Mouse (Mus musculus): ENCODE measurements around the gene Cd52. TPM values are rescaled to one million over a fixed set of nuclear protein-coding genes. Genes with fewer than 3 reads are reported as not detected.
A peak's percentile ranks its signal among the peaks of the same experiment; 100 is the strongest.

Gene Cd52
- polyA plus RNA-seq, 1 experiment from 2014 or later: 114 TPM

- H3K4me2 ChIP-seq (ENCODE audit: low read depth, low read length): 0 out of 2 replicates have a peak overlapping the region, but pooled peaks have one; percentile 16
- H3K36me3 ChIP-seq (replicated peaks; ENCODE audit: insufficient read depth, low read length): no peaks in the 10 kb centered on the region
- 38% methylated on average over 5 of the region's 5 CpGs for WGBS (ENCODE audit: insufficient replicate concordance)
- H3K27ac ChIP-seq (ENCODE audit: low read depth): peak overlapping the region; percentile 85
- H3K9ac ChIP-seq (replicated peaks): no peak overlapping the region
- no peaks in the 10 kb centered on the region for H3K9me3 ChIP-seq (ENCODE audit: low read length)
- H3K4me1 ChIP-seq (ENCODE audit: insufficient read depth): peaks cover 18% of the 10 kb centered on the region
- no peak overlapping the region for H3K4me3 ChIP-seq (ENCODE audit: low read depth, low read length)
- no peak for TF ChIP-seq CTCF (IDR thresholded peaks at IDR 0.05; ENCODE audit: low read depth)
- peak; percentile 29; the same call in 1 of the 2 replicates for TF ChIP-seq EP300 (IDR thresholded peaks at IDR 0.05; ENCODE audit: low read depth)
- DNase-seq: peak; percentile 37
- H3K27me3 ChIP-seq (ENCODE audit: insufficient read depth, low read length): no peaks in the 10 kb centered on the region
- peak; percentile 51 for ATAC-seq
Measured at GRCm38 (mm10) chr4:134097015-134097608, 2.2 kb upstream of the Cd52 start.

- 82% methylated on average over 3 of the region's 3 CpGs for WGBS (ENCODE audit: insufficient replicate concordance)
- Histone ChIP-seq H3K36me3 (replicated peaks; ENCODE audit: insufficient read depth, low read length) (no peaks in the 10 kb centered on the region), H3K9ac (replicated peaks) (no peak overlapping the region), H3K4me1 (ENCODE audit: insufficient read depth) (peaks cover 14% of the 10 kb centered on the region), H3K27ac (ENCODE audit: low read depth) (peak overlapping the region; percentile 85), H3K4me2 (ENCODE audit: low read depth, low read length) (no peak overlapping the region), H3K9me3 (ENCODE audit: low read length) (no peaks in the 10 kb centered on the region), H3K27me3 (ENCODE audit: insufficient read depth, low read length) (no peaks in the 10 kb centered on the region), H3K4me3 (ENCODE audit: low read depth, low read length) (no peak overlapping the region)
- DNase-seq: no peak
- no peak for TF ChIP-seq CTCF (IDR thresholded peaks at IDR 0.05; ENCODE audit: low read depth)
- no peak for TF ChIP-seq EP300 (IDR thresholded peaks at IDR 0.05; ENCODE audit: low read depth)
- no peak for ATAC-seq
Measured at GRCm38 (mm10) chr4:134096120-134096519, 1.2 kb upstream of the Cd52 start.

- ATAC-seq (no peak), DNase-seq (no peak)
- Histone ChIP-seq H3K4me3 (ENCODE audit: low read depth, low read length) (peak overlapping the region; percentile 43), H3K9ac (replicated peaks) (peak overlapping the region; percentile 30; the same call in 1 of the 2 replicates), H3K4me1 (ENCODE audit: insufficient read depth) (peaks cover 10% of the 10 kb centered on the region), H3K4me2 (ENCODE audit: low read depth, low read length) (peak overlapping the region; percentile 59), H3K27me3 (ENCODE audit: insufficient read depth, low read length) (no peaks in the 10 kb centered on the region), H3K36me3 (replicated peaks; ENCODE audit: insufficient read depth, low read length) (no peaks in the 10 kb centered on the region), H3K9me3 (ENCODE audit: low read length) (no peaks in the 10 kb centered on the region), H3K27ac (ENCODE audit: low read depth) (peak overlapping the region; percentile 55)
- 61% methylated on average over 7 of the region's 7 CpGs for WGBS (ENCODE audit: insufficient replicate concordance)
- TF ChIP-seq CTCF (IDR thresholded peaks at IDR 0.05; ENCODE audit: low read depth) (no peak), EP300 (IDR thresholded peaks at IDR 0.05; ENCODE audit: low read depth) (no peak)
Measured at GRCm38 (mm10) chr4:134094004-134094564, 798 bp downstream of the Cd52 start.

- Histone ChIP-seq H3K4me2 (ENCODE audit: low read depth, low read length) (peak overlapping the region; percentile 59), H3K9me3 (ENCODE audit: low read length) (no peaks in the 10 kb centered on the region), H3K9ac (replicated peaks) (no peak overlapping the region), H3K4me3 (ENCODE audit: low read depth, low read length) (peak overlapping the region; percentile 43), H3K4me1 (ENCODE audit: insufficient read depth) (peaks cover 9% of the 10 kb centered on the region), H3K27me3 (ENCODE audit: insufficient read depth, low read length) (no peaks in the 10 kb centered on the region), H3K27ac (ENCODE audit: low read depth) (no peak overlapping the region), H3K36me3 (replicated peaks; ENCODE audit: insufficient read depth, low read length) (no peaks in the 10 kb centered on the region)
- ATAC-seq: no peak
- DNase-seq: peak; percentile 80
- no peak for TF ChIP-seq EP300 (IDR thresholded peaks at IDR 0.05; ENCODE audit: low read depth)
- peak; percentile 96 for TF ChIP-seq CTCF (IDR thresholded peaks at IDR 0.05; ENCODE audit: low read depth)
- WGBS (ENCODE audit: insufficient replicate concordance): 62% methylated on average over 6 of the region's 6 CpGs
Measured at GRCm38 (mm10) chr4:134092382-134093288, 2.2 kb downstream of the Cd52 start.

- Histone ChIP-seq H3K4me3 (ENCODE audit: low read depth, low read length) (no peak overlapping the region), H3K4me1 (ENCODE audit: insufficient read depth) (0 out of 2 replicates have a peak, but pooled peaks cover 4% of the 10 kb centered on the region), H3K27me3 (ENCODE audit: insufficient read depth, low read length) (no peaks in the 10 kb centered on the region), H3K9me3 (ENCODE audit: low read length) (no peaks in the 10 kb centered on the region), H3K36me3 (replicated peaks; ENCODE audit: insufficient read depth, low read length) (no peaks in the 10 kb centered on the region), H3K27ac (ENCODE audit: low read depth) (no peak overlapping the region), H3K9ac (replicated peaks) (no peak overlapping the region), H3K4me2 (ENCODE audit: low read depth, low read length) (no peak overlapping the region)
- ATAC-seq (no peak), DNase-seq (no peak)
- 73% methylated on average over 6 of the region's 6 CpGs for WGBS (ENCODE audit: insufficient replicate concordance)
- TF ChIP-seq CTCF (IDR thresholded peaks at IDR 0.05; ENCODE audit: low read depth) (no peak), EP300 (IDR thresholded peaks at IDR 0.05; ENCODE audit: low read depth) (no peak)
Measured at GRCm38 (mm10) chr4:134091225-134091529, 3.7 kb downstream of the Cd52 start.

Measured in liver, postnatal 0 days (tissue).